Mouse (Mus musculus) adipocyte (in vitro differentiated cells): ENCODE data around the gene Prodh2.
"Not testable (repeated sequence)": the region's sequence is repeated elsewhere in the genome, so short reads cannot be mapped to it uniquely, and the experiment has no call there.

Experiments
- DNase-seq: peaks from one replicate; pipeline ENCODE4 v3.0.0-alpha.2; 2016; ENCODE audit warnings: low spot score

Prodh2 gene

DNA sequence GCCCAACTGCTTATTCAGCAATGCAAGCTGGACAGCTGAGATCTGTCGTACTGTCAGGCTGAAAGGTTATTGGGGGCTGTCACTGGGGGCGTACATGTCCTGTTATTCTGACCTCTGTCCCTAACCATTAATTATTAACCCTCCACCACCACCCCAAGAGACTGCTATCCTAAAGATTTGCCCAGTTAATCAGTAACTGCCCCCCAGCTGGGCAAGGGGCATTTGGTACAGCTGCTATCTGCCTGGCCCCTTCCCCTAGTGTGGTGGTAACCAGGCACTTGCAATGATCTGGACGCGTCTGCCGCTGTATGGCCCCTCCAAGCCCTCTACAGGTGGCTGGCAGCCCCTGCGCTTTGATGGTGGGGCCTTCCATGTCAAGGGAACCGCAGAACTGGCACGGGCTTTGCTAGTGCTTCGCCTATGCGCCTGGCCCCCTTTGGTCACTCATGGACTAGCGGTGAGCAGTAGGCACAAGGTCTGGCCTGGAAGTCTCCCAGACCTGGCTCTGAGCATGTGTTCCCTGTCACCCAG is at the start of gene Prodh2:
TSS of gene Prodh2 (plus strand) at position 222 of the 531 bp plus-strand sequence.
- no peak for DNase-seq

DNA sequence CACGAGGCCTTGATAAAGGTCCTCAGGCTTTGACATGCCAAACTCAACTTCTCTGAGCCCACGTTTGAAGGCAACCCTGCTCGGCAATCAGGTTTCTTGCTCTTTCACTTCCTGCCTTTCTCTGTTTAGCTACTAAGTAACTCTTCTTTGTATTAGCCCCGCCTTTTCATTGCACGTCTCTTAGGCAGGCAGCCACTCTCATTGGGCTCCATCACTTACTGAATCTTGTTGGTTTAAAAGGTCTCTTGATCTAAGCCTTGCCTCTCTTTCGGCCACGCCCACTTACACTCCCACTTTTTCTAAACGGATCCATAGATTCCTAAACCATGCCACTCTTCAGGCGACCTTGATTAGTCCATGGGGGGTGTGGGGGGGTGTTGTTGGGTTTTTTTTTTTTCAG is 49.7 kb upstream of the Prodh2 start:
- DNase-seq, result no peak

DNA sequence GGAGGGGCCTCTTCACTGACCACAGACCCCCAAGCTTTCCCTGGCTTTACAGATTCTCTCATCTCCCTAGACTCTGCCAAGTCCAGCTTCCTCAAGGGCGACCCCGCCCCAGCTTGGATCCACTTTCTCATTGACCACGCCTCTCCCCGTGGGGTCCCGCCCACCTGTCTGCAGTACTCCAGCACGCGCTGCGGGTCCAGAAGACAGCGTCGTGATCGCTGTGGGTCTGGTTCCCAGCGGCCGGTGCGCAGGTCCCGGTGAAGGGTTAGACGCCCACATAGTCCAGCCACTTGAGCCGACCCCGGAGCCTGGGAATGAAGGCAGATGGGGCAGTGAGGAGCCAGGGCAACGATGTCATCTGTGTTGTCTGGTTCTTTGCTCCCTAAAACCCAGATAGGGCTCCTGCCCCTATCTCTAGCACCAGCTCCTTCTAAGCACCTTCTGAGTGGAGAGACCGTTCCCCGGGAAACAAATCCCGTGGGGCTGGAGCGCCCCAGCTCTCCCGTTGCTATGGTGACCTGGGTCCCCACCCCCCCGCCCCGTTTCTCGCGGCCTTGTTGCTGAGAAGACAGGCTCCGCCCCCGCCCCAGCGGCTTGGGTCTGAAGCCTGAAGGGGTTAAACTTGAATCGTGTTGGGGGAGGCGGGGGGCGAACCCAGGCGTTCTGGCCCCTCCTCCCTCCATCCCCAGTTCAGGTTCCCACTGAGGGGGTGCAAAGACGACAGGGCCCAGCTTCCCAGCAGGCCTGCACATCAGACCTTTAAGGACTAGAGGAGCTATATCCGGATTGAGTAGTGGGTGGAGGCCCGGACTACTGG is 49.1 kb upstream of the Prodh2 start:
- no peak for DNase-seq

DNA sequence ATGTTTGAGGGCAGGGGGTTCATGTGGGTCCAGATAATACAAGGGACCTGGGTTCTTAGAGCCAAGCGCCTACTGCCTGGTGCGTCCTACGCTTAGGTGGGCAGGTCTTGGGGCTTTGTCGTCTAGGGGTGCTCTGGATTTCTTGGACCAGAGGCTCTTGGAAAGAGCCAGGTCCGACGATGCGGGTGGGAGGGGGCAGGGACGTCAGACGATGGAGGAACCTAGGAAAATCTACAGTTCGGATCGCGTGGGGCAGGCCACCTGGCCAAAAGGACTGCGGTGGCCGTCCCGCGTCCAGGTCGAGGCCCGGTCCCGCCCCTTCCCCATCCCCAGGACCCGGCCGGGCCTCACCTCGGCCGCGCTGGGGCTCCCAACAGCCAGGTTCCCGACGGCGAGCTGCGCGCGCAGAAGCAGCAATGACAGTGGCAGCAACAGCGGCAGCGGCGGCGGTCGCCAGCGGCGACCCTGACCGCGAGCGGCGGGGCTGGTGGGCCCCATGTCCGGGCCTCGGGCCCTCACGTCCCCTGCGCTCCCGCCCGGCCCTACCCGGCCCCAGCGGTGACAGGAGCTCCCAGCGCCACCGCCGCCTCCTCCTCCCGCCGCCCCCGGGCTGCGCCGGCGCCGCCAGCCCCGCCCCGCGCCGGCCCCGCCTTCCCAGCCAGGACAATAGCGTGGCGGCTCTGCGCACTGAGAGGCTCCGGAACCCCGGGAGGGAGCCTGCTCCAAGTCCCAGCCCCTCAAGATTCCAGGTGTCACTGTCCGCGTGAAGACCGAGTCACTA is 48.3 kb upstream of the Prodh2 start, which contains the start of gene Aplp1:
TSS of gene Aplp1 (minus strand) at position 565 of the 781 bp plus-strand sequence.
- no peak for DNase-seq

DNA sequence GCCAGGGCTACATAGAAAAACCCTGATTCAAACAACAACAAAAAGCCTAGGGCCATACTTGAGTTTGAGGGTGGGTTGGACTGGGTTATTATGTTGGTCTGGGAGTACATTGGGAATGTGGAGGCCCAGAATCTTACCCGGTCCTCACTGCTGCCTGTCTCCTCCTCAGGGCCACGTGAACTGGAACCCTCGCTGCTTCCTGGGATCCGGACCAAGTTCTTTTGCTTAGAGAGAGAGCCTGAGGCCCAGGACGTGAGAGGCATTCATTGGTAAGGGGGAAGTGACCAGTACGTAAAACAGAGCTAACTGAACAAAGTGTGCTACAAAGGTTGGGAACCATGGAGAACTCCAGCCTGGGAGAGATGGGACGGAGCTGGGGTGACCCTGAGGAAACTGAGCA is 43.2 kb upstream of the Prodh2 start:
- DNase-seq, result no peak

DNA sequence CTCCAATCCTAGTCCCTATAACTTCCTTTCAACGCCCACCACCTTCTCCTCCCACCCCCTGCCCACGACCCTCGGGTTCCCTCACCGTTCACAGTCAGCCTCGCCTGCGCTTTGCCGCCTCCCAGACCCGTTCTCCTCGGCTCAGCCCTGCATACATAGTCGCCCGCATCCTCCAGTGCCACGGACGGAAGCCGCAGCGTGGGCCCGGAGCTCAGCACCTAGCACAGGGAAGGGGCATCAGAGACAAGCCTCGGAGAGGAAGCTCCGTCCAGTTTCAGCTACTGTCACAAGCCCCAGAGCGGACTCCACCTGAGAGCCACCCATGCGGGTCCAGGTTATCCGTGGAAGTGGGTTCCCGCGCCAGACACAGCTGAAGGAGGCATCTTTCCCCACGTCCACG is 40.1 kb upstream of the Prodh2 start:
- DNase-seq, result no peak

DNA sequence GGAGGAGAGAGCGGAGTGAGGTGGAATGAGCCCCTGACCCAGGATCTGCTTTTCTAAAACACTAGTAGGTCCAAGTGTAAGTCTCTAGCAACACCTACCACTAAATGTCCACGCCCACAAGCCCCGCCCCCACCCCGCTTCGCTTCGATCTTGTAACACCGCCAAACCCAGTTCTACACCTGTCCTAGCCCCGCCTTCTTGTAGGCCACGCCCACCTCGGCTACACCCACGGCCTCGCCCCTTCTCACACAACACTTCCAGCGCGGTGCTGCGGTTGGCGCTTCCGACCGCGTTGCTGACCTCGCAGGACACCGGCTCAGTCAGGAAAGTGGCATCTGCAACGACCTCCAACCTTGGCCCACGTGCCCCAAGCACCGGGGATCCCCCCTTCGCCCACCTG is 39.7 kb upstream of the Prodh2 start:
- DNase-seq, result no peak

DNA sequence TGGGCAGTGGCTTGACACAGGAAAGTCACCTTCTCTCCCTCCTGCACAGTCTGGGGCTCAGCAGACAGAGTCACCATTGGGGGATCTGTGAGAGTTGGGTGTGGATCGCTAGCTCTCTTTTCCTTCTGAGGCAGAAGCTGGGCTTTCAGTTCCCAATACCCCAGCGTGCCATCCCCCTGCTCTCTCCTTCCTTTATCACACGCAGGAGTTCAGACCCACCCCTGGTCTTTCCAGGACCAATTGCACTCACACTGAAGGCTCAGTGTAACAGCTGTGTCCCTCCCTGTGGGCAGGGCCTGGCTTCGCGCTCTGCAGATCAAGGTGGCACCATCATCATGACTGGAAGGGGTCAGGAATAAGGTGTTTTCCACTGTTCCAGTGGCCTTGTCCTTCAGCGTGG is 39.2 kb upstream of the Prodh2 start:
- no peak for DNase-seq

DNA sequence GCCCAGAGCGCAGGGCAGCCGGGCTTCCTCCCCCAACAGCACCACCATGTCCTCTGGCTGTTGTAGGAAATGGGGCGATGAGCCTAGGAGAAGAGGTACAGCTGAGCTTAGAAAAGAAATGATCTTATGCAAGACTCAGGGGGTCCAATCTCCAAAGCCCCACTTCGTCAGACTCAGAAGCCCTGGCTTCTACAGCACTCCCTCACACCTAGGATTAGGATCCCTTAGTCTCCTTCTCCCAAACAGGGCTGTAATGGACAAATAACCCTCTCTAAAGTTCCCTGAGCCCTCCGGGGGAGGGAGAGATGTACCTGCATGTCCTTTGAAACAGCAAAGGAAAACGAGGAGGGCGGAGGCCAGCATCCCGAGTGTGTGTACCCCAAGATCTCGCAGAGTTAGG is 36.9 kb upstream of the Prodh2 start:
- no peak for DNase-seq

DNA sequence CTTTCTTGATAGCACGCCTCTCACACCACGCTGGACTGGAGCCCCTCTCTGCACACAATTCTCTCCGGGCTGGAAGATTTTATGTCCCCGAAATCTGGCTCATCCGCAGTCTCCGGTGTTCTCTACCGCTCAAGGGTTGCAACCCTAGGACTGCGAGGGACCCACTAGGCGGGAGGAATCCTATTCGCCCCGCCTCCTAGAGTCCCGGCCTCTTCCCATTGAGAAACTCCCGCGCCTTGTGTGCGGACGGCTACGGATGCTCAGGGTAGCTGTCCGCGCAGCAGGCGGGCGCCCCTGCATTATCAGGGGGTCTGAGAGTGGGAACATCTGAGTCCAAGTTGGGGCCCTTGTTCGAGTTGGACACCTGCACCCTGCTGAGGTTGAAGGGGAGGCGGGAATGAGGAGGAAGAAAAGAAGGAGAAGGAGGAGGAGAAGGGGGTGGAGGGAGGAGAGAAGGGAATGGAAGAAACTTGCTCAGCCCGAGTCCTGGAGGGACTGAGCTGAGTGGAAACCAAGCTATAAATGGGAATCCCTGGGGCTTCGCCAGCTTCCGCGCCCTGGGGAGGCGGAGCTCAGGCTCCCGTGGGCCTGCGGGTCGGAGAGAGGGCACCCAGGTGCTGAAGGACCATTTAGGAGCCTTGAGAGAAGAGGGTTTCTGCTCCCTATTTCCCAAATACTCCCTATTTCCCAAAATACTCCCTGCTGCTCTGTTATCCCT is 36.4 kb upstream of the Prodh2 start:
- DNase-seq, result no peak

DNA sequence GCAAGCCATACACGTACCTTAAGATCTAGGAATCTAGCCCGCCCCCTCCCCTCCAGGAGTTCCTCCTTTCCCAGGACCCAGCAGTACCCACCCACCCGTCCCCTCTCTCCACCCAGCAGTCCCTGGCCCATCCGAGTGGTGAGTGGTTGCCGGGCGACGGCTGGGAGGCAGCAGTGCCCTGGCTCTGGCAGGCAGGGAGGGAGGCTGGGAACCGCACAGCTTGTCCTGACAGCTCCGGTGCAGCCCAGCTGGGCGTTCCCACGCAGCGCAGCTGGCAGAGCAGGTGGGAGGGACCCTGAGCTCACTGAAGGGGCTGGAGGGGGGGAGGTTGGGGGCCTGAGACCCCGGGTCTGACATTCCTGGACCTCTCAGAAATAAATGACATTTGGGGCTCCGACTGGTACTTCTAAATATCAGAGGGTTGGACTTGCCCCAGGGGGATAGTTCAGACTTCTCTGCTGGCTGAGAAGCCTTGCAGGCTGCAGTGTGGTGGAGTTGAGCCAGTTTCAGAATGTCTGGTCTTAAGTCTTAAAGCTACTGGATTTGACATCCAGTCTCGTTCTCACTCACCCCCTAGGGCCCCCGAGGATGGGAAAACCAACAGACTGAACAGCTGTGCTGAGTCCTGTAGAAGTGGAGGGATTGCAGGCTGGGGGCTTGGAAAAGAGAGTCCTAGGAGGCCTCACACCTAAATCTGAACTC is 35.6 kb upstream of the Prodh2 start, which contains the start of the genes Kirrel2 and Nphs1:
TSS of gene Kirrel2 (minus strand) at position 62 of the 702 bp plus-strand sequence.
TSS of gene Nphs1 (plus strand) at position 687 of the 702 bp plus-strand sequence.
- no peak for DNase-seq

DNA sequence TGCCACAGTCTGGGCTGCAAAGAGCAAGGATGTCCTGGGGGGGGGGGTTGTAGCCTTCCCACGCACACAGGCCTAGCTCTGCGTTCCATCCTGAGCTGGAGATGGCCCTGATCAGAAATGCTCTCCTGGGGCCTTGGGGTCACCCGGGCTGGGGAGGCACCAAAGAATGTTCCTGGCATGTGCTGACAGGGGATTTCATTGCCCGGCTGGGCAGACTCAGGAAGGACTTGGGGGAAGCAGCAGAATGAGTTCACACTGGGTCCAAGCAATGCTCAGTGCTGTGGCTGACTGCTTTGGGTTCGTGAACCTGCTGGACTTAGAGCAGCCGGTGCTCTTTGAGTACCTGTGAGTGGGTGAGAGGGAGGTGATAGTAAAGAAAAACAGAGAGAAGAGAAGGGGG is 33.9 kb upstream of the Prodh2 start:
- no peak for DNase-seq

DNA sequence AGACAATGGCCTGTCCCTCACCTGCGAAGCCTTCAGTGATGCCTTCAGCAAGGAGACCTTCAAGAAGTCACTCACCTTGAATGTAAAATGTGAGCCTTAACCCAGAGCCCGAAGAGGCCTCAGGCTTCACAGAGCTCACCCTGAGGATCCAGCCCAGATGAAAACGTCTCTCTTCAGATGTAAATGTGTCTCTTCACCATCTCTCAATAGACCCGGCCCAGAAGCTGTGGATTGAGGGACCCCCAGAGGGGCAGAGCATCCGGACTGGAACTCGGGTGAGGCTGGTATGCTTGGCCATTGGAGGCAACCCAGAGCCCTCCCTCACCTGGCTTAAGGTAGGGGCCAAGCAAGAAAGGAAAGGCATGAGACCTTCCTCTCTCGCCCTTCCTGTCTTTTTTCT is 29.9 kb upstream of the Prodh2 start:
- no peak for DNase-seq

DNA sequence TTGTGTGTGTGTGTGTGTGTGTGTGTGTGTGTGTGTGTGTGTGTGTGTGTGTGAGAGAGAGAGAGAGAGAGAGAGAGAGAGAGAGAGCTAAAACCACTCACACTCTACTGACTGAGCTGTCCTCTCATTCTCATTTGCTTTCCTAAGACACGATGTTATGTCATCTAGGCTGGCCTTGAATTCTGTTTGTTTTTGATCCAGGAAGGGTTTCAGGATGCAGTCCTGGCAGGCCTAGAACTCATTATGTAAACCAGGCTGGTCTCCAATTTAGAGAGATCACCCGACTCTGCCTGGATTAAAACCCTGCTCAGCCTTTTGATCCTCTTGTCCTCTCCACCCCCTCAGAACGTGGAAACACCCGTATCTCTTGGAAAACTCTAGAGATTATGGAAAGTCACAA is 29.4 kb upstream of the Prodh2 start:
- peak; percentile 3 for DNase-seq

DNA sequence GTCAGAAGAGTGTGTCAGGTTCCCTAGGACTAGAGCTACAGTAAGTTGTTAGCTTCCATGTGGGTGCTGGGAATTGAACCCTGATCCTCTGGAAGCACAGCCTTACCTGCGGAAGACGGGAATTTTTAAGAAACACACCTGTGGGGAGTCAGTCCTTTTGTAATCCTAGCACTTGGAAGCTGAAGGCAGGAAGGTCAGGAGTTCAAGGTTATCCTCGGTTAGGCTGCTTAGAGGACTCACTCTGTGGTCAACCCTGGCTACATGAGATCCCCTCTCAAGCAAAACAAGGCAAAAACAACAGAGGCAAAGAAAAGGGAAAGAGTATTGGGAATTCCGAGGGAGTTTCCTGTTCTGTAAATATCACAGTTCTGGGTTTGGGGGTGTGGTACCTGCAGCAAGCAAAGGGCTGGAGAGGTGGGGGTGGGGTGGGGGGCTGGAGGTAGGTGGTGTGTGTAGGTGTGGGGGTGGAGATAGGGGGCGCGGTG is 28.6 kb upstream of the Prodh2 start:
- no peak for DNase-seq

DNA sequence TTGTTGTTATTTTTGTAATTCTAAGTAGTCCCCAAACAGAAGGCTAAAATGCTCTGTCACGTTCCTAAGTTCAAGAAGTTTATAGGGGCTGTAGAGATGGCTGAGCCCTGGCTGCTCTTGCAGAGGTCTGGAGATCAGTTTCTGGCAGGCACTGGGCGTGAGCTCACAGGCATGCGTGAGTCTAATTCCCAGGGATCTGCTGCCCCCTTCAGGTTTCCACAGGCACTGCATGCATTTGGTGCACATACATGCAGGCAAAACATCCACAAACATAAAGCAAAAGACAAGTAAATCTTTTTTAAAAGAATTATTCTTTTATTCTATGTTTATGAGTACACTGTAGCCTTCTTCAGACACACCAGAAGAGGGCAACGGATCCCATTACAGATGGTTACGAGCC is 21.0 kb upstream of the Prodh2 start:
- DNase-seq, result no peak

DNA sequence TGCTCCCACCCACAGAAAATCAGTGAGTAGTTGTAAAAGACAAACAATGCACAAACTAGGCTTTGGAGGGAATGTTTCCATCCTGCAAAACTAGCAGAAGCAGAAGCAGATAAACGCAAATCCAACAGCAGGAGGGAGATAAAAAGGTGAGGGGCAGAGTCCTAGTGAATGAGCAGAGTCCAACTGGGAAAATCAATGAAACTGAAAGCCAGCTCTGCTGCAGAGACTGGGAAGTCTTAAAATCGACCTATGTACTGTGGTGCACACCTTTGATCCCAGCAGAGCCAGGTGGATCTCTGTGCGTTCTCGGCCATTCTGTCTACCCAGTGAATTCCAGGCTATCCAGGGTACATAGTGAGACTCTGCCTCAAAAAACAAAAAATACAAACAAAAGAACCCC is 18.4 kb upstream of the Prodh2 start:
- DNase-seq, result no peak

DNA sequence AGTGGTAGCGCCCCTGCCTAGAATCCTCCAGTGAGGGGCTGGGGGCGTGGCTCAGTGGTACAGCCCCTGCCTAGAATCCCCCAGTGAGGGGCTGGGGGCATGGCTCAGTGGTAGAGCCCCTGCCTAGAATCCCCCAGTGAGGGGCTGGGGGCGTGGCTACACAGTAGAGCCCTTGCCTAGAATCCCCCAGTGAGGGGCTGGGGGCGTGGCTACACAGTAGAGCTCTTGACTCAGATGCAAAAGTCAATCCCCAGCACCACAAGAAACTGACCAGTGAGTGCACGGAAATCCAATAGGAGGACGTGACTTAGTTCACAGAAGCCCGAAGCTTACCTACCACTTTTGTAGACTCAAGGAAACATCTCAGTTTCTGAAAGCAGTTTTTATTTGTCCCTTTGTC is 17.3 kb upstream of the Prodh2 start:
- not testable (repeated sequence) for DNase-seq

DNA sequence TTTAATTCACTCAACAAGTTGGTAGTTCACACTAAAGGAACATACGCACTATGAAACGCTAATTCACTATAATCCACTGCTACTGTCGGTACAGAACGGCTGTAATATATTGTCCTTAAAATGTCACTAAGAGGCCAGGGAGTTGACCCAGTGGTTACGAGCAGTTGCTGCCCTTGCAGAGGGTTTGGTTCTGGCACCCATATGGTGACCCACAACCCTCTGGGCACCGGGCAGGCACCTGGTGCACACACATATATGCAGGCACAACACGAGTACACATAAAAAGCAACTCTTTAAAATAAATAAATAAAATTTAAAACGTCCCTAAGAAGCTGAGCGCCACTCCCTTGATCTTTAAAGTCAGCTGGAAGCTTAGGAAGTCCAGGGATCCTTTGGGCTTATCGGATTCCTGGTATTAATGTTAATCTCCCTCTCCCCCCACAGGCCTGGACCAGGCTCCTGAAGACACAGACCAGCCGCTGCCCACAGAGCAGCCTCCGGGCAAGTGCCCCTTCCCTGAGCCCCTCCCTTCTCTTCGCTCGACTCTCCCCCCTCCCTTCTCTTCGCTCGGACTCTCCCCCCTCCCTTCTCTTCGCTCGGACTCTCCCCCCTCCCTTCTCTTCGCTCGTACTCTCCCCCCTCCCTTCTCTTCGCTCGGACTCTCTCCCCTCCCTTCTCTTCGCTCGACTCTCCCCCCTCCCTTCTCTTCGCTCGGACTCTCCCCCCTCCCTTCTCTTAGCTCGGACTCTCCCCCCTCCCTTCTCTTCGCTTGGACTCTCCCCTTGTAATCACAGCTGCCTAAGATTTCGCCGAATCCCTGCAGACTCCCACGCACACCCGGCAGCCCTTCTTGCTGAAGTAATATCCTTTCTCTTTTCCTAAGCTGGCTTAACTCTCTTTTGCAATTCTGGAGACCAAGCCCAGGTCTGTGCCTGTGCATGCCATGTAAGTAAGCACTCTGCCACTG is 15.7 kb upstream of the Prodh2 start:
- no peak for DNase-seq

DNA sequence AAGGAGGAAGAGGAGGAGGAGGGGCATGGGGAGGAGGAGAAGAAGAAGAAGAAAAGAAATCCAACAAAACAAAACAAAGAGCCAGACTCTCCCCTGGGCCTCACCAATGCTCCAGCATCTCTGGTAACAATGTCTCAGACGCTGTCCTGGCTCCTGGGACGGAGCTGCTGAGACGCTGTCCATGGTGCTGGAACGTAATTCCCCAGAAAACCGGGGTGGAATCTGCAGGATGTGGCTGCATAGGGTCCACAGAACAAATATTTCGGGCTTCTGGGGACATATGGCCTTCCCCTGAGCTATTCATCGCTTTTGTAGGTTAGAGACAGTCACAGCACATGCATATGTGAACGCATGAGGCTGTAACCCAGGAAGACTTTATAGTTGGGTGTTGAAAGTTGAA is 9.2 kb upstream of the Prodh2 start:
- DNase-seq, result peak; percentile 43
